In the genomic region with DNA sequence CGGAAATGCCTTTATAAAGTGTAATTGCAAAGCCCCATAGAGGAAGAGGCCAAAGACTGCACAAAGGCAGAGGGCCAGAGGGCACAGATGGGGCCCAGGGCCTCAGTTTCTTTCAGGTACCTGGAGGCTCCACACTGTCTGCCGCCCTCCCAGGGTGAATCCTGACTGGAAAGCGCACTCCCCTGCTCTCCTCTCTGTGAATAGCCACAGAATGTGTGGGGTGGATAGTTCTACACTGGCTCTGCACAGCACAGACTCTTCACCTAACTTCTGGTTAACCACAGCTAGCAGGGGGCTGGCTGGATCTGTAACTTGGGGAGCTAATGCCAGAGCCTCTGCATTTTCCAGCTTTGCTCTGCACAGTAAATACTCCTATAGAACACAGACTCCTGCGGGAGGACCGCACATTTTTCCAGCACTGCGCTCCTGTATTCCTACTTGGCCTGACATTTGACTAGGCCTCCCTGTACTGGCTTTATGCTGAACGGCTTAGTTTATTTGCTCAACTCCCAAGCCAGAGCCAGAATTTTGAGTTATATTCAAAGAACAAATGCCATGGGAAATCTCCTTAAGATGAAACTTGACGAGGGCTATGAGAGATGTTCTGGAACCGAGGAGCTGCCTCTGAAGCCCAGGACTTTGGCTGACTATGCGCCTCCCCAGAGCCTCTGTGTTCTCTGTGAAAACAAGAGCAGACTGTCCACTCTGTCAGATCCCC, we compare ENCODE assay signal across 7 mouse cellular contexts. TPM values are rescaled to one million over a fixed set of nuclear protein-coding genes. Genes with fewer than 3 reads are reported as not detected.
DNase-seq lines count a peak whose midpoint lies in the region; ATAC-seq lines count a peak whose summit lies in the region.

No protein-coding gene starts in this region.

- H3K9ac ChIP-seq in embryonic facial prominence, embryonic 14.5 days (ENCODE audit: low read depth, low read length) = peak overlapping the region; percentile 40; the same call in 1 of the 2 replicates

- no peaks in the 10 kb centered on the region for H3K36me3 ChIP-seq in embryonic facial prominence, embryonic 14.5 days (ENCODE audit: control insufficient read depth, insufficient read depth, low read length)

- H3K9me3 ChIP-seq in embryonic facial prominence, embryonic 14.5 days (ENCODE audit: control insufficient read depth, low read length) = no peaks in the 10 kb centered on the region

- 0 out of 2 replicates have a peak overlapping the region, but pooled peaks have one; percentile 2 for H3K4me2 ChIP-seq in embryonic facial prominence, embryonic 14.5 days (ENCODE audit: low read depth, low read length)

- DNase-seq in embryonic facial prominence, embryonic 14.5 days (ENCODE audit: low spot score) = peak; percentile 93
- DNase-seq in heart, postnatal 10 days = peak; percentile 43 to 49
- no peak for DNase-seq in layer of hippocampus, adult 9-11 months
- no peak for DNase-seq in layer of hippocampus, adult 18-20 months (ENCODE audit: low spot score in 2 of 2)
- DNase-seq in right cerebral cortex, adult 2 months (ENCODE audit: low spot score in 2 of 2) = no peak

- peak overlapping the region; percentile 98 for H3K27ac ChIP-seq in embryonic facial prominence, embryonic 14.5 days (replicated peaks; ENCODE audit: low read depth, low read length)

- ATAC-seq in activated CD4-positive, CD25-positive, alpha-beta regulatory T cell, adult 4 months = peak; percentile 21
- ATAC-seq in embryonic facial prominence, embryonic 14.5 days (ENCODE audit: low read depth) = peak; percentile 81
- peak; percentile 43 for ATAC-seq in megakaryocyte progenitor cell, adult 5-6 weeks (replicated peaks; ENCODE audit: poor library complexity)

- H3K4me3 ChIP-seq in embryonic facial prominence, embryonic 14.5 days (ENCODE audit: low read depth, low read length) = no peak overlapping the region

- peaks cover 53% of the 10 kb centered on the region for H3K4me1 ChIP-seq in embryonic facial prominence, embryonic 14.5 days (ENCODE audit: control insufficient read depth, insufficient read depth, low read length)

- intact Hi-C loops in heart, postnatal 10 days (cut with DNase I) = loop anchor here (5.0 kb wide), 1 partner anchor 48 kb away; no protein-coding TSS in a partner anchor

- 18% methylated on average over 10 of the region's 10 CpGs for WGBS in embryonic facial prominence, embryonic 14.5 days

- no peaks in the 10 kb centered on the region for H3K27me3 ChIP-seq in embryonic facial prominence, embryonic 14.5 days (replicated peaks; ENCODE audit: control insufficient read depth, insufficient read depth, low read length)

RNA-seq across cellular contexts. Expression of a gene that starts 18.8 kb away (rescaled TPM):
- 1 to 10 TPM; 1.9 to 2.4 TPM for polyA plus RNA-seq in activated CD4-positive, CD25-positive, alpha-beta regulatory T cell, adult 4 months (2017; shearing (Covaris generic))
- 32.5 and 48.4 TPM in 2 replicates for polyA plus RNA-seq in embryonic facial prominence, embryonic 14.5 days (2014; fragmentation: Nextera tagmentation; extraction: Ambion mirVana)
- 10 to 100 TPM; 11.0 to 11.9 TPM for total RNA-seq in heart, postnatal 10 days (2021)
- not detected in 2 replicates for total RNA-seq in megakaryocyte progenitor cell, adult 5-6 weeks (2015)
- total RNA-seq in megakaryocyte progenitor cell, adult 5-6 weeks (2017) = not detected in 2 replicates
- 1 to 10 TPM; 7.7 to 8.1 TPM for total RNA-seq in layer of hippocampus, adult 18-20 months (2021)

Comparison
In these comparisons a context has a peak if more than half of its experiments do, and no peak if none do; other contexts are left out.
1. ATAC-seq: peak in every context shown above with its lines; median percentile 81 in embryonic facial prominence, embryonic 14.5 days; 43 in megakaryocyte progenitor cell, adult 5-6 weeks; 21 in activated CD4-positive, CD25-positive, alpha-beta regulatory T cell, adult 4 months.
2. DNase-seq: peak in embryonic facial prominence, embryonic 14.5 days (single experiment) and heart, postnatal 10 days (2 of 2); none in layer of hippocampus, adult 9-11 months (single experiment), layer of hippocampus, adult 18-20 months (0 of 2) and right cerebral cortex, adult 2 months (0 of 2).
3. RNA of a gene that starts 18.8 kb away (total RNA-seq): 11.0 to 11.9 TPM in heart, postnatal 10 days and 7.7 to 8.1 TPM in layer of hippocampus, adult 18-20 months; not detected in megakaryocyte progenitor cell, adult 5-6 weeks; every median in the first group is over 4 times any median in the second.